Mouse (Mus musculus) lung, postnatal 0 days (tissue): ENCODE measurements around the gene Ptgis. TPM values are rescaled to one million over a fixed set of nuclear protein-coding genes. Genes with fewer than 3 reads are reported as not detected.
A peak's percentile ranks its signal among the peaks of the same experiment; 100 is the strongest.

Source experiments
- ATAC-seq: fragments of 200-750 bp; cut with Nextera tagmentation; 2 replicates; pipeline ENCODE4 v1.8.0; 2017; ENCODE audit warnings: moderate library complexity
- DNase-seq: peaks from one replicate; pipeline ENCODE4 v3.0.0-alpha.2; 2016; ENCODE audit warnings: low spot score
- H3K27ac ChIP-seq: fragments of 300-500 bp; sonication (generic); 2 replicates; pipeline ENCODE4 v1.5.1; 2014; ENCODE audit warnings: antibody characterized with exemption, mild to moderate bottlenecking, low read length, mixed read lengths
- H3K27me3 ChIP-seq: fragments of 300-500 bp; sonication (generic); replicated peaks from 2 replicates; pipeline ENCODE4 v1.6.1; 2014; ENCODE audit warnings: low read length, mixed read lengths; ENCODE audit not compliant: insufficient read depth
- H3K36me3 ChIP-seq: fragments of 300-500 bp; sonication (generic); 2 replicates; pipeline ENCODE4 v1.6.1; 2014; ENCODE audit warnings: low read length, mixed read lengths; ENCODE audit not compliant: insufficient read depth
- H3K4me1 ChIP-seq: fragments of 300-500 bp; sonication (generic); 2 replicates; pipeline ENCODE4 v1.6.1; 2014; ENCODE audit warnings: antibody characterized with exemption, low read depth, low read length, mixed read lengths; ENCODE audit not compliant: insufficient read depth
- H3K4me2 ChIP-seq: fragments of 300-500 bp; sonication (generic); replicated peaks from 2 replicates; pipeline ENCODE4 v1.6.1; 2014; ENCODE audit warnings: low read depth, mild to moderate bottlenecking, low read length, moderate library complexity, mixed read lengths
- H3K4me3 ChIP-seq: fragments of 300-500 bp; sonication (generic); 2 replicates; pipeline ENCODE4 v1.5.1; 2014; ENCODE audit warnings: low read depth, low read length
- H3K9ac ChIP-seq: fragments of 300-500 bp; sonication (generic); replicated peaks from 2 replicates; pipeline ENCODE4 v1.6.1; 2014; ENCODE audit warnings: low read depth, mild to moderate bottlenecking
- H3K9me3 ChIP-seq: fragments of 300-500 bp; sonication (generic); 2 replicates; pipeline ENCODE4 v1.6.1; 2016; ENCODE audit warnings: low read length, mixed read lengths
- CTCF ChIP-seq: IDR thresholded peaks from 2 replicates; pipeline ENCODE4 v1.5.1; 2016; ENCODE audit warnings: antibody characterized with exemption, mild to moderate bottlenecking
- EP300 ChIP-seq: IDR thresholded peaks from 2 replicates; pipeline ENCODE4 v1.6.1; 2016; ENCODE audit warnings: antibody characterized with exemption, mild to moderate bottlenecking, control low read depth
- WGBS: fragments of 180-500 bp; shearing (Covaris S2); extraction: QIAGEN DNeasy Blood & Tissue Kit; methylation state at CpG from one replicate; pipeline ENCODE4 v1.1.7; 2014; 5-methylcytosine and 5-hydroxymethylcytosine counted together
- polyA plus RNA-seq: library from polyadenylated mRNA; unstranded; fragments of >200 nt; fragmentation: Nextera tagmentation; extraction: Ambion mirVana; gene quantifications from 2 replicates; pipeline ENCODE4 v1.2.1, GENCODE M21; 2015

Gene Ptgis
- polyA plus RNA-seq, 1 experiment from 2014 or later: 37.9 TPM

GRCm38 (mm10) chr2:167150135-167150534 is 90.3 kb downstream of the Ptgis start:
- no peak overlapping the region for H3K4me2 ChIP-seq
- H3K27me3 ChIP-seq: no peaks in the 10 kb centered on the region
- no peaks in the 10 kb centered on the region for H3K4me1 ChIP-seq
- H3K4me3 ChIP-seq: no peak overlapping the region
- WGBS: 90% methylated on average over 7 of the region's 7 CpGs
- H3K9ac ChIP-seq: no peak overlapping the region
- DNase-seq: no peak
- no peaks in the 10 kb centered on the region for H3K36me3 ChIP-seq
- ATAC-seq: no peak
- TF ChIP-seq CTCF (no peak), EP300 (no peak)
- H3K27ac ChIP-seq: no peak overlapping the region
- H3K9me3 ChIP-seq: no peaks in the 10 kb centered on the region

GRCm38 (mm10) chr2:167149035-167149434 is 91.4 kb downstream of the Ptgis start:
- no peaks in the 10 kb centered on the region for H3K9me3 ChIP-seq
- TF ChIP-seq EP300 (no peak), CTCF (no peak)
- no peak overlapping the region for H3K4me2 ChIP-seq
- no peaks in the 10 kb centered on the region for H3K36me3 ChIP-seq
- 78% methylated on average over 6 of the region's 6 CpGs for WGBS
- H3K27ac ChIP-seq: no peak overlapping the region
- ATAC-seq: no peak
- H3K4me1 ChIP-seq: no peaks in the 10 kb centered on the region
- H3K27me3 ChIP-seq: no peaks in the 10 kb centered on the region
- no peak for DNase-seq
- H3K4me3 ChIP-seq: no peak overlapping the region
- H3K9ac ChIP-seq: no peak overlapping the region

GRCm38 (mm10) chr2:167147708-167148107 is 92.7 kb downstream of the Ptgis start:
- H3K27me3 ChIP-seq: no peaks in the 10 kb centered on the region
- DNase-seq (no peak), ATAC-seq (peak; percentile 16; the same call in 1 of the 2 replicates)
- H3K4me2 ChIP-seq: no peak overlapping the region
- 54% methylated on average over 8 of the region's 8 CpGs for WGBS
- no peak overlapping the region for H3K9ac ChIP-seq
- no peaks in the 10 kb centered on the region for H3K36me3 ChIP-seq
- TF ChIP-seq CTCF: no peak
- TF ChIP-seq EP300: no peak
- H3K4me1 ChIP-seq: no peaks in the 10 kb centered on the region
- H3K27ac ChIP-seq: no peak overlapping the region
- H3K9me3 ChIP-seq: no peaks in the 10 kb centered on the region
- no peak overlapping the region for H3K4me3 ChIP-seq

GRCm38 (mm10) chr2:167145904-167146303 is 94.5 kb downstream of the Ptgis start:
- Histone ChIP-seq H3K9me3 (no peaks in the 10 kb centered on the region), H3K4me3 (no peak overlapping the region), H3K4me2 (no peak overlapping the region), H3K4me1 (no peaks in the 10 kb centered on the region), H3K36me3 (no peaks in the 10 kb centered on the region), H3K27me3 (no peaks in the 10 kb centered on the region), H3K27ac (no peak overlapping the region), H3K9ac (no peak overlapping the region)
- ATAC-seq: no peak
- WGBS: 43% methylated on average over 5 of the region's 5 CpGs
- TF ChIP-seq EP300: no peak
- TF ChIP-seq CTCF: no peak
- no peak for DNase-seq

GRCm38 (mm10) chr2:167144439-167145307 is 95.7 kb downstream of the Ptgis start:
- H3K9ac ChIP-seq: no peak overlapping the region
- WGBS: 14% methylated on average over 14 of the region's 14 CpGs
- no peaks in the 10 kb centered on the region for H3K4me1 ChIP-seq
- no peaks in the 10 kb centered on the region for H3K36me3 ChIP-seq
- no peak for TF ChIP-seq CTCF
- TF ChIP-seq EP300: no peak
- no peaks in the 10 kb centered on the region for H3K27me3 ChIP-seq
- no peak overlapping the region for H3K4me2 ChIP-seq
- H3K4me3 ChIP-seq: no peak overlapping the region
- ATAC-seq (no peak), DNase-seq (no peak)
- no peaks in the 10 kb centered on the region for H3K9me3 ChIP-seq
- no peak overlapping the region for H3K27ac ChIP-seq

- H3K27me3 ChIP-seq: no peaks in the 10 kb centered on the region
- whole genome bisulfite sequencing: 55% methylated on average over 2 of the region's 2 CpGs
- no peaks in the 10 kb centered on the region for H3K4me1 ChIP-seq
- ATAC-seq (no peak), DNase-seq (no peak)
- H3K4me2 ChIP-seq: no peak overlapping the region
- no peak overlapping the region for H3K27ac ChIP-seq
- no peaks in the 10 kb centered on the region for H3K9me3 ChIP-seq
- TF ChIP-seq EP300 (no peak), CTCF (no peak)
- H3K9ac ChIP-seq: no peak overlapping the region
- no peaks in the 10 kb centered on the region for H3K36me3 ChIP-seq
- no peak overlapping the region for H3K4me3 ChIP-seq
These were observed 96.5 kb downstream of the Ptgis start for GRCm38 (mm10) chr2:167143914-167144313.
